Mouse (Mus musculus) myocyte (in vitro differentiated cells): ENCODE measurements around the gene Itsn1.

Experiments used
- CEBPB ChIP-seq: IDR thresholded peaks from 2 replicates; pipeline ENCODE4 v1.6.1; 2011; ENCODE audit warnings: mild to moderate bottlenecking, moderate library complexity; ENCODE audit not compliant: poor library complexity, insufficient read depth, severe bottlenecking
- POLR2A ChIP-seq: IDR thresholded peaks from one replicate; pipeline ENCODE4 v1.6.1; 2011; ENCODE audit warnings: low read depth, mild to moderate bottlenecking, control low read depth, moderate library complexity; ENCODE audit not compliant: insufficient read length
- POLR2AphosphoS2 ChIP-seq: IDR thresholded peaks from one replicate; pipeline ENCODE4 v1.6.1; 2011; ENCODE audit warnings: low read depth, control low read depth; ENCODE audit not compliant: insufficient read length
- TCF12 ChIP-seq: IDR thresholded peaks from one replicate; pipeline ENCODE4 v1.6.1; 2011; ENCODE audit warnings: mild to moderate bottlenecking, control low read depth; ENCODE audit not compliant: poor library complexity, insufficient read depth, severe bottlenecking
- USF1 ChIP-seq: IDR thresholded peaks from one replicate; pipeline ENCODE4 v1.6.1; 2011; ENCODE audit warnings: low read depth, mild to moderate bottlenecking, control low read depth, moderate library complexity

- TF ChIP-seq POLR2A (no peak), TCF12 (no peak), POLR2AphosphoS2 (no peak), CEBPB (no peak), USF1 (no peak)
Measured at GRCm38 (mm10) chr16:91888368-91888767, 159.3 kb downstream of the Itsn1 start.
